Mouse (Mus musculus) brain, embryonic 14.5 days (tissue): Measurements from ENCODE around the gene Sike1. TPM values are rescaled to one million over a fixed set of nuclear protein-coding genes. Genes with fewer than 3 reads are reported as not detected.

Source experiments
- DNase-seq: peaks from one replicate; pipeline ENCODE4 v3.0.0-alpha.2; 2011; ENCODE audit warnings: low read depth
- CTCF ChIP-seq: fragments of 200-500 bp; IDR thresholded peaks from 2 replicates; pipeline ENCODE4 v1.5.1; 2012; ENCODE audit warnings: inconsistent platforms, mild to moderate bottlenecking, moderate library complexity, borderline replicate concordance; ENCODE audit not compliant: insufficient read depth, insufficient read length; ENCODE audit errors: extremely low read depth
- POLR2A ChIP-seq: fragments of 200-500 bp; IDR thresholded peaks from 2 replicates; pipeline ENCODE4 v1.6.1; 2012; ENCODE audit warnings: mild to moderate bottlenecking, inconsistent platforms, borderline replicate concordance; ENCODE audit not compliant: poor library complexity, insufficient read depth, insufficient read length, severe bottlenecking; ENCODE audit errors: extremely low read depth
- polyA plus RNA-seq: library from polyadenylated mRNA; depleted of rRNA; stranded (reverse); fragments of >200 nt; gene quantifications from 2 replicates; pipeline ENCODE4 v1.2.3, GENCODE M21; 2012; rRNA removed

The Sike1 gene
- polyA plus RNA-seq = 46.5 and 49.0 TPM in 2 replicates

- TF ChIP-seq POLR2A = peak; percentile 84
- TF ChIP-seq CTCF = no peak
- DNase-seq = peak; percentile 96
Measured at GRCm38 (mm10) chr3:102995605-102996321, at the start of gene Sike1. Sike1 (plus strand) TSS chr3:102995708.

GRCm38 (mm10) chr3:102946312-102946711 lies 49.2 kb upstream of the Sike1 start:
- DNase-seq = no peak
- TF ChIP-seq POLR2A (no peak), CTCF (no peak)

- DNase-seq = no peak
- TF ChIP-seq CTCF (no peak), POLR2A (no peak)
Measured at GRCm38 (mm10) chr3:102946861-102947260, 48.6 kb upstream of the Sike1 start.

GRCm38 (mm10) chr3:102954476-102954875 lies 41.0 kb upstream of the Sike1 start:
- DNase-seq = no peak
- TF ChIP-seq POLR2A = no peak
- TF ChIP-seq CTCF = no peak

GRCm38 (mm10) chr3:102955143-102955542 lies 40.4 kb upstream of the Sike1 start:
- DNase-seq = no peak
- TF ChIP-seq CTCF (no peak), POLR2A (no peak)

- no peak for DNase-seq
- TF ChIP-seq CTCF (no peak), POLR2A (no peak)
Measured at GRCm38 (mm10) chr3:102955596-102955995, 39.9 kb upstream of the Sike1 start.

GRCm38 (mm10) chr3:102964033-102964432 lies 31.5 kb upstream of the Sike1 start, which contains the start of gene Nr1h5:
Nr1h5 (minus strand) TSS chr3:102964133.
- no peak for TF ChIP-seq CTCF
- no peak for TF ChIP-seq POLR2A
- no peak for DNase-seq

- TF ChIP-seq POLR2A (no peak), CTCF (no peak)
- peak; percentile 47 for DNase-seq
Measured at GRCm38 (mm10) chr3:102970067-102970466, 25.4 kb upstream of the Sike1 start.

- DNase-seq = no peak
- TF ChIP-seq CTCF = no peak
- no peak for TF ChIP-seq POLR2A
Measured at GRCm38 (mm10) chr3:102970508-102970907, 25.0 kb upstream of the Sike1 start.

GRCm38 (mm10) chr3:102976906-102977305 lies 18.6 kb upstream of the Sike1 start:
- TF ChIP-seq POLR2A (no peak), CTCF (no peak)

GRCm38 (mm10) chr3:102979550-102980348 lies 15.8 kb upstream of the Sike1 start:
- TF ChIP-seq POLR2A = peak; percentile 39; the same call in 1 of the 2 replicates
- TF ChIP-seq CTCF = peak; percentile 12; the same call in 1 of the 2 replicates
- DNase-seq = peak; percentile 95

More at GRCm38 (mm10) chr3:102976906-102977305, 18.6 kb upstream of the Sike1 start:
- no peak for DNase-seq
